Mouse (Mus musculus) C2C12 (cell line): ENCODE data around the gene Abca13. TPM values are rescaled to one million over a fixed set of nuclear protein-coding genes. Genes with fewer than 3 reads are reported as not detected.
"Not testable (repeated sequence)": the region's sequence is repeated elsewhere in the genome, so short reads cannot be mapped to it uniquely, and the experiment has no call there.

Source experiments
- H3K27me3 ChIP-seq: one replicate; pipeline ENCODE4 v1.6.1; 2011; ENCODE audit not compliant: control insufficient read depth, insufficient read depth, insufficient read length
- H3K36me3 ChIP-seq: one replicate; pipeline ENCODE4 v1.6.1; 2011; ENCODE audit not compliant: control insufficient read depth, insufficient read depth
- H3K4me3 ChIP-seq: one replicate; pipeline ENCODE4 v1.5.1; 2011; ENCODE audit warnings: mild to moderate bottlenecking, control low read depth; ENCODE audit not compliant: poor library complexity, insufficient read depth, severe bottlenecking
- H3K79me2 ChIP-seq: one replicate; pipeline ENCODE4 v1.6.1; 2011; ENCODE audit not compliant: control insufficient read depth, insufficient read depth
- H3K79me3 ChIP-seq: one replicate; pipeline ENCODE4 v1.6.1; 2011; ENCODE audit warnings: low read depth, control low read depth
- H3ac ChIP-seq: one replicate; pipeline ENCODE3; 2011; ENCODE audit warnings: low read depth; ENCODE audit not compliant: control insufficient read depth, insufficient read length
- CEBPB ChIP-seq: IDR thresholded peaks from one replicate; pipeline ENCODE4 v1.6.1; 2011; ENCODE audit warnings: low read depth, mild to moderate bottlenecking, control low read depth, moderate library complexity
- CTCF ChIP-seq: IDR thresholded peaks from one replicate; pipeline ENCODE4 v1.5.1; 2011; ENCODE audit not compliant: control insufficient read depth, insufficient read depth, insufficient read length
- FOSL1 ChIP-seq: IDR thresholded peaks from one replicate; pipeline ENCODE4 v1.8.0; 2011; ENCODE audit warnings: mild to moderate bottlenecking, low read length; ENCODE audit not compliant: poor library complexity, insufficient read depth, severe bottlenecking
- MAX ChIP-seq: IDR thresholded peaks from one replicate; pipeline ENCODE4 v1.6.1; 2011; ENCODE audit warnings: mild to moderate bottlenecking, control low read depth
- MYOD1 ChIP-seq: IDR thresholded peaks from one replicate; pipeline ENCODE4 v1.6.1; 2011; ENCODE audit warnings: low read depth; ENCODE audit not compliant: control insufficient read depth, insufficient read length
- MYOG ChIP-seq: IDR thresholded peaks from one replicate; pipeline ENCODE4 v1.6.1; 2011; ENCODE audit not compliant: control insufficient read depth, insufficient read length; ENCODE audit errors: extremely low read depth
- USF1 ChIP-seq: IDR thresholded peaks from one replicate; pipeline ENCODE4 v1.6.1; 2011; ENCODE audit warnings: low read depth, mild to moderate bottlenecking, control low read depth, moderate library complexity
- long read RNA-seq, 2 experiments: library from polyadenylated mRNA; unstranded; transcript quantifications; one replicate each; pipeline ENCODE4 v2.0.0; 2019 to 2020
- polyA plus RNA-seq: library from polyadenylated mRNA; unstranded; fragments of >200 nt; fragmentation: generic; extraction: Trizol; gene quantifications from one replicate; pipeline ENCODE4 v1.2.1, GENCODE M21; 2012; ENCODE audit warnings: missing spikeins

The Abca13 gene
- polyA plus RNA-seq, result 0.04 TPM
- long read RNA-seq, experiment 1, result 0 reads
- long read RNA-seq, experiment 2, partial matches to known transcripts, result 1 of 1 reads
- long read RNA-seq, experiment 2, other reads (novel, unspliced or antisense), result 0 of 1 reads

GRCm38 (mm10) chr11:9191555-9192131 lies at the start of gene Abca13:
TSS of gene Abca13 (plus strand) at chr11:9191942.
- H3K79me3 ChIP-seq, result no peaks in the 10 kb centered on the region
- no peak for TF ChIP-seq CTCF
- TF ChIP-seq MYOG, result no peak
- no peak for TF ChIP-seq CEBPB
- TF ChIP-seq MAX, result no peak
- no peak for TF ChIP-seq USF1
- no peak for TF ChIP-seq MYOD1
- TF ChIP-seq FOSL1, result no peak
- no peaks in the 10 kb centered on the region for H3K36me3 ChIP-seq
- H3K27me3 ChIP-seq, result no peaks in the 10 kb centered on the region
- H3K4me3 ChIP-seq, result no peak within 1 kb of the TSS
- no peaks in the 10 kb centered on the region for H3K79me2 ChIP-seq
- no peak within 1 kb of the TSS for H3ac ChIP-seq

- Histone ChIP-seq H3K4me3 (no peak overlapping the region), H3K79me3 (no peaks in the 10 kb centered on the region), H3ac (no peak overlapping the region), H3K27me3 (no peaks in the 10 kb centered on the region), H3K36me3 (no peaks in the 10 kb centered on the region), H3K79me2 (no peaks in the 10 kb centered on the region)
- TF ChIP-seq MYOD1 (no peak), CTCF (no peak), MYOG (no peak), USF1 (no peak), MAX (no peak), CEBPB (no peak), FOSL1 (no peak)
Observed at GRCm38 (mm10) chr11:9145113-9145512, 46.6 kb upstream of the Abca13 start.

DNA sequence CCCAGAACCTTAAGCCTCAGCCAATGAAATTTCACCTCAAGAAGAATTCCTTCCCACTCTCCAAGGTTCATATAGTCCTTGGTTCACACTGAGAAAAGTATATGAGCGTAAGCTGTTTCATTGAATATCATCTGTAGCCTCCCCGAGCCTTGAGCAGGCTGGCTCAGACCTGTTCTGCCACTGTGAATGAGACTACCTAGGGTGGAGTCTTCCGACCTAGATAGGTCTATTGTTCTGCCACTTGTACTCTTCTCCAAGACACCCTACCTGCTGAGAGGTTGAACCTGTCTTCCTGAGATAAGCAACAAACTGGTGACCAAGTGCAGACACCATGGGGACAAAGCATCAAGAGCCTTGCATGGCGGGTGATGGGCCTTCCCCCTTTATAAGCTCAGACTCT lies 45.6 kb upstream of the Abca13 start:
- Histone ChIP-seq H3K79me2 (no peaks in the 10 kb centered on the region), H3ac (no peak overlapping the region), H3K4me3 (no peak overlapping the region), H3K79me3 (no peaks in the 10 kb centered on the region), H3K36me3 (no peaks in the 10 kb centered on the region), H3K27me3 (no peaks in the 10 kb centered on the region)
- TF ChIP-seq MAX (no peak), MYOG (no peak), FOSL1 (no peak)

DNA sequence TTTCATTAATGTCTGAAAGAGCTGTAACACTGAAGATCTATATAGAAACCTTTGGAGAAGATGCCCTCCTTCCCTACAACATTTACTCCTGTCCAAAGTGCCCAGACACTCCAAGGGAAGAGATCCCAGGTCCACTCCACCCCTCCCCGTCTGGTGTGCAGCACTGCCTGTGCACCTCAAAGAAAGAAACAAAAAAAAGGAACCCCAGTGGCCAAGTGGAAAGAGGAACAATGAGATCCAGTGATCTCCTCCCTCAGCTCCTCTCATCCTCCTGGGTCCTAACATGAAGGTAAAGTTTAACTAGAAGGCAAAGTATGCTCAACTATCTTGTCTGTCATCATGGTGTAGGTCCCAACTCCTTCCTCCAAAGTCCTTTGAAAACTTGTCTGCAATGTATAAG lies 45.1 kb upstream of the Abca13 start:
- Histone ChIP-seq H3ac (no peak overlapping the region), H3K79me3 (no peaks in the 10 kb centered on the region), H3K4me3 (no peak overlapping the region), H3K79me2 (no peaks in the 10 kb centered on the region), H3K27me3 (no peaks in the 10 kb centered on the region), H3K36me3 (no peaks in the 10 kb centered on the region)
- TF ChIP-seq FOSL1 (no peak), CEBPB (no peak), CTCF (no peak), MYOG (no peak), MAX (no peak), USF1 (no peak)

GRCm38 (mm10) chr11:9148206-9148605 lies 43.5 kb upstream of the Abca13 start:
- Histone ChIP-seq H3K36me3 (no peaks in the 10 kb centered on the region), H3K79me2 (no peaks in the 10 kb centered on the region), H3K4me3 (no peak overlapping the region), H3K79me3 (no peaks in the 10 kb centered on the region), H3K27me3 (no peaks in the 10 kb centered on the region), H3ac (no peak overlapping the region)
- TF ChIP-seq MAX (no peak), CTCF (no peak), MYOD1 (no peak), CEBPB (no peak), FOSL1 (no peak), USF1 (no peak), MYOG (no peak)

GRCm38 (mm10) chr11:9150403-9150802 lies 41.3 kb upstream of the Abca13 start:
- H3K36me3 ChIP-seq, H3K27me3 ChIP-seq, H3ac ChIP-seq, H3K79me3 ChIP-seq, H3K4me3 ChIP-seq, H3K79me2 ChIP-seq: not testable (repeated sequence)
